Mouse (Mus musculus) ovary, adult 2 months (tissue): Measurements from ENCODE around the gene Gm8271. TPM values are rescaled to one million over a fixed set of nuclear protein-coding genes. Genes with fewer than 3 reads are reported as not detected.

Experiments used
- polyA plus RNA-seq: library from polyadenylated mRNA; depleted of rRNA; stranded (reverse); fragments of >200 nt; gene quantifications from 2 replicates; pipeline ENCODE4 v1.2.3, GENCODE M21; 2012; rRNA removed

Gene Gm8271
- not detected in 2 replicates for polyA plus RNA-seq

DNA sequence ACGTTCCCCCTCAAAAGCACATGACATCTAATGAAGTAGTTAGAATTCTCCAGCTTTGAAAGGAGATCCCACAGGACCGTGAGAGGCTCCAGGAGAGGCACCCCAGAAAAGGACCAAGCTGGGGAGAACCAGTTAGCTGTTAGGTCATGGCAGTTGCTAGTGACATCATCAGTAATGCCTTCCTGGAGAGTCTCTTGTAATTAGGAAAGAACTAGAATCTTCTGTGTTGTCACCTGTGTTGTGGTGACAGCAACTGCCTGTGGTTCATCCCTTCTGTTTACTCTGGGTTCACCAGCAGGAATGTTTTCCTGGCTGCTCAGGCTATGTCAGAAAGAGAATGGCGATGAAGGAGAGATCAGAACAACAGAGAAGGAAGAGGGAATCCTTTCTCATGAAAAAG, at the start of gene Gm8271:
Gm8271 (plus strand) TSS at position 301 of the 400 bp plus-strand sequence.

DNA sequence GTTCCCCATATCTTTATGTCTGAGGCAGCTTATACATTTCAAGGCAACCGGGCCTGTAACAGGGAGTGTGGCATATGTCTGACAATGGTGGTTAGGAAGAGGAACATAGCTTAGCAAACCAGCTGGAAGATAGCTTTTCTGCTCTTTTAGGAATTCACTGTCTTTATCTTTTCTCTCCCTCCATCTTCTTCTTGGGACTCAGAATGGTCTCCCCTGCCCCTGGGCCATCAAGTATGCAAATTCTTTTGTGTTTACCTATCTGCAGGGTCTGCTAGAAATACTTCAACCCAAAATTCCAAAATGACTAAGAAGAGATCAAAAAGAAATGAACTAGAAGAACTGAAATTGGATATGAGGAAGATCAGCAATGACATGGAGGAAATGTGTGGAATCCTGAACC, 21.4 kb upstream of the Gm8271 start, which contains the start of gene Gm3317:
Gm3317 (plus strand) TSS at position 301 of the 400 bp plus-strand sequence.

Other genes with a start within 250 kb of the Gm8271 start
- gene Gm8297, start 201.9 kb upstream of the Gm8271 start, polyA plus RNA-seq = not detected in 2 replicates
- gene Gm3298, start 169.9 kb upstream of the Gm8271 start, polyA plus RNA-seq = not detected in 2 replicates
- not detected in 2 replicates for gene 4930555G01Rik, start 135.2 kb upstream of the Gm8271 start, polyA plus RNA-seq
- gene Gm8281, start 114.8 kb upstream of the Gm8271 start, polyA plus RNA-seq = not detected in 2 replicates
- gene Gm8279, start 54.3 kb upstream of the Gm8271 start, polyA plus RNA-seq = not detected in 2 replicates
- gene Gm3317, start 21.3 kb upstream of the Gm8271 start, polyA plus RNA-seq = not detected in 2 replicates
- gene Gm3526, start 74.8 kb downstream of the Gm8271 start, polyA plus RNA-seq = not detected in 2 replicates
- gene Gm3542, start 149.1 kb downstream of the Gm8271 start, polyA plus RNA-seq = not detected in 2 replicates
- gene Gm3500, start 203.3 kb downstream of the Gm8271 start, polyA plus RNA-seq = not detected in 2 replicates